Mouse (Mus musculus) splenic B cell, adult 2 months (primary cell): ENCODE measurements at regions not wholly inside any gene's neighbourhood (a gene's known extent, or its start where the extent isn't known, plus 50 kb on each side); places are given as distances from the start of the nearest gene placed in this dataset.

Source experiments
- DNase-seq: peaks from one replicate; pipeline ENCODE4 v3.0.0-alpha.2; 2011; ENCODE audit warnings: low read depth, low spot score
- H3K27me3 ChIP-seq: 2 replicates; pipeline ENCODE4 v1.6.1; 2012; ENCODE audit warnings: mild to moderate bottlenecking, low read length, moderate library complexity, mixed read lengths; ENCODE audit not compliant: control insufficient read depth, poor library complexity, insufficient read depth, severe bottlenecking
- H3K36me3 ChIP-seq: 2 replicates; pipeline ENCODE4 v1.6.1; 2012; ENCODE audit warnings: mild to moderate bottlenecking, low read length, moderate library complexity, mixed read lengths; ENCODE audit not compliant: control insufficient read depth, poor library complexity, insufficient read depth, severe bottlenecking

GRCm38 (mm10) chr1:137334137-137334536, 373.9 kb upstream of the Nr5a2 start:
- Histone ChIP-seq H3K36me3 (no peaks in the 10 kb centered on the region), H3K27me3 (no peaks in the 10 kb centered on the region)
- no peak for DNase-seq

- Histone ChIP-seq H3K27me3 (no peaks in the 10 kb centered on the region), H3K36me3 (no peaks in the 10 kb centered on the region)
- DNase-seq: no peak
Measured at GRCm38 (mm10) chr1:137332108-137332769, 372.0 kb upstream of the Nr5a2 start.

- DNase-seq: no peak
- no peaks in the 10 kb centered on the region for H3K36me3 ChIP-seq
- H3K27me3 ChIP-seq: no peaks in the 10 kb centered on the region
Measured at GRCm38 (mm10) chr1:137331746-137332107, 371.5 kb upstream of the Nr5a2 start.

- Histone ChIP-seq H3K36me3 (no peaks in the 10 kb centered on the region), H3K27me3 (no peaks in the 10 kb centered on the region)
- peak; percentile 58 for DNase-seq
Measured at GRCm38 (mm10) chr1:137330634-137331033, 370.4 kb upstream of the Nr5a2 start.

GRCm38 (mm10) chr1:137323884-137324594, 363.8 kb upstream of the Nr5a2 start:
- no peaks in the 10 kb centered on the region for H3K27me3 ChIP-seq
- peak; percentile 48 for DNase-seq
- H3K36me3 ChIP-seq: no peaks in the 10 kb centered on the region

- DNase-seq: no peak
- Histone ChIP-seq H3K27me3 (no peaks in the 10 kb centered on the region), H3K36me3 (no peaks in the 10 kb centered on the region)
Measured at GRCm38 (mm10) chr1:137323035-137323680, 362.9 kb upstream of the Nr5a2 start.

- DNase-seq: no peak
- Histone ChIP-seq H3K27me3 (no peaks in the 10 kb centered on the region), H3K36me3 (no peaks in the 10 kb centered on the region)
Measured at GRCm38 (mm10) chr1:137302757-137303422, 342.6 kb upstream of the Nr5a2 start.

GRCm38 (mm10) chr1:137297780-137298569, 337.7 kb upstream of the Nr5a2 start:
- Histone ChIP-seq H3K36me3 (no peaks in the 10 kb centered on the region), H3K27me3 (no peaks in the 10 kb centered on the region)
- DNase-seq: no peak

GRCm38 (mm10) chr1:137289456-137289855, 329.2 kb upstream of the Nr5a2 start:
- no peaks in the 10 kb centered on the region for H3K27me3 ChIP-seq
- H3K36me3 ChIP-seq: no peaks in the 10 kb centered on the region
- no peak for DNase-seq

- no peaks in the 10 kb centered on the region for H3K36me3 ChIP-seq
- no peak for DNase-seq
- H3K27me3 ChIP-seq: no peaks in the 10 kb centered on the region
Measured at GRCm38 (mm10) chr1:137283291-137283690, 323.0 kb upstream of the Nr5a2 start.

- Histone ChIP-seq H3K27me3 (no peaks in the 10 kb centered on the region), H3K36me3 (no peaks in the 10 kb centered on the region)
- DNase-seq: no peak
Measured at GRCm38 (mm10) chr1:137282457-137282856, 322.2 kb upstream of the Nr5a2 start.

- Histone ChIP-seq H3K27me3 (no peaks in the 10 kb centered on the region), H3K36me3 (no peaks in the 10 kb centered on the region)
- DNase-seq: no peak
Measured at GRCm38 (mm10) chr1:137280391-137281386, 320.4 kb upstream of the Nr5a2 start.

- Histone ChIP-seq H3K27me3 (no peaks in the 10 kb centered on the region), H3K36me3 (no peaks in the 10 kb centered on the region)
- DNase-seq: no peak
Measured at GRCm38 (mm10) chr1:137279981-137280380, 319.7 kb upstream of the Nr5a2 start.
